Mouse (Mus musculus): ENCODE measurements around the gene Lypd6. TPM values are rescaled to one million over a fixed set of nuclear protein-coding genes. Genes with fewer than 3 reads are reported as not detected.
A peak's percentile ranks its signal among the peaks of the same experiment; 100 is the strongest.

The Lypd6 gene
- total and polyA plus RNA-seq, 3 experiments, result not detected

DNA sequence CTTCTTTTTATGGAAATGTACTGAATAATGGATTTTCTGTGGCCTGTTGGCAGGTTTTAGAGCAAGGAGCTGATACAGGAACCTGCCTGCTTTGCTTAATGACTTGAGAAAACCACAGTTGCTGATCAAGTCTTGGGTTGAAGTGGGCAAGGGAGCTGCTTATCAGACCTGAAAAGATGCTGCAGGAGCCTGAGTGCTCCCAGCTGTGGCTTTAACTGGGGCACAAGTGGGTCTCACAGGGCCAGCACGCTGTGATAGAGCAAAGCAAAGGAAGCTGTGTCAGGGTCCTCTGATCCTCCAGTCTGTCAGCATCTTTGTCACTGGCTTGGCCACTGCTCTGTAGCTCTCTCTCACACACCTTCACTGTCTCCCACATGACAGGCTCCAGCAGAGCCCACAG lies 45.4 kb downstream of the Lypd6 start (continued):
- no peak for TF ChIP-seq SMC3 (IDR thresholded peaks at IDR 0.05; ENCODE audit: low read depth, low read length)

DNA sequence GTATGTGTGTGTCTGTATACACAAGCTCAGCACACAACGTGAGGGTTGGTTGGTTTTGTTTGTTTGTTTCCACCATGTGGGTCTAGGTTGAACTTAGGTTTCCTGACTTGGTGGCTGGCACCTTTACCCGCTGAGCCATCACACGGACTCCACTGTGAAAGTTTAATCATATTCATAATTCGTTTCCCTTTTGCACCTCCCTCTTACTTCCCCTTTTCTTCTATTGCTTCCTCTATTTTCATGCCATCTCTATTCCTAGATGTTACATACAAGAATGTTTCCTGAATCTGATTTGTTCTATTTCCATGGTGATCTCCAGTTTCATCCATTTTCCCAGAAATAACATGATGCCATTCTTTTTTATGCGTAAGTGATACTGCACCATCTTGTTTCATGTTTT lies 46.2 kb downstream of the Lypd6 start:
- Histone ChIP-seq H3K9ac (ENCODE audit: control insufficient read depth, low read depth, low read length, poor library complexity, severe bottlenecking) (no peak overlapping the region), H3K27ac (ENCODE audit: control insufficient read depth, low read depth, low read length) (no peak overlapping the region), H3K27me3 (ENCODE audit: control insufficient read depth in 1 of 2, insufficient read depth in 2 of 2, low read length in 2 of 2) (no peaks in the 10 kb centered on the region), H3K79me2 (ENCODE audit: control insufficient read depth, insufficient read depth, low read length, poor library complexity) (no peaks in the 10 kb centered on the region), H3K36me3 (ENCODE audit: control insufficient read depth in 1 of 2, insufficient read depth in 2 of 2, low read length in 2 of 2) (no peaks in the 10 kb centered on the region), H3K4me1 (ENCODE audit: control insufficient read depth in 1 of 2, insufficient read depth in 2 of 2, low read length in 2 of 2) (no peaks in the 10 kb centered on the region), H3K9me3 (replicated peaks; ENCODE audit: insufficient read depth, low read length) (no peaks in the 10 kb centered on the region), H3K4me3 (ENCODE audit: control insufficient read depth in 1 of 2, insufficient read depth in 1 of 2, low read depth in 2 of 2, low read length in 2 of 2) (no peak overlapping the region)
- TF ChIP-seq NRF1 (IDR thresholded peaks at IDR 0.05; ENCODE audit: insufficient read depth, low read depth, low read length, poor library complexity, severe bottlenecking) (no peak), CHD1 (IDR thresholded peaks at IDR 0.05; ENCODE audit: low read depth, low read length) (no peak), UBTF (IDR thresholded peaks at IDR 0.05; ENCODE audit: borderline replicate concordance, insufficient read depth, low read depth, low read length) (no peak), GABPA (IDR thresholded peaks at IDR 0.05; ENCODE audit: low read depth, low read length) (no peak), NELFE (IDR thresholded peaks at IDR 0.05; ENCODE audit: low read depth, low read length) (no peak), SMC3 (IDR thresholded peaks at IDR 0.05; ENCODE audit: low read depth, low read length) (no peak), E2F4 (IDR thresholded peaks at IDR 0.05; ENCODE audit: borderline replicate concordance, low read depth, low read length) (no peak), POLR2AphosphoS5 (IDR thresholded peaks at IDR 0.05; ENCODE audit: borderline replicate concordance, low read depth, low read length) (no peak), RCOR1 (IDR thresholded peaks at IDR 0.05; ENCODE audit: low read depth, low read length) (no peak), EP300 (IDR thresholded peaks at IDR 0.05; ENCODE audit: low read depth in 1 of 2, low read length in 2 of 2) (no peak), ZC3H11A (IDR thresholded peaks at IDR 0.05; ENCODE audit: low read depth, low read length) (no peak), TBP (IDR thresholded peaks at IDR 0.05; ENCODE audit: low read depth, low read length) (no peak), MAFK (IDR thresholded peaks at IDR 0.05; ENCODE audit: borderline replicate concordance, low read depth, low read length) (no peak), MXI1 (IDR thresholded peaks at IDR 0.05; ENCODE audit: low read depth, low read length) (no peak), POLR2AphosphoS2 (IDR thresholded peaks at IDR 0.05; ENCODE audit: low read length) (no peak), SIN3A (IDR thresholded peaks at IDR 0.05; ENCODE audit: low read length) (no peak), TCF12 (IDR thresholded peaks at IDR 0.05; ENCODE audit: low read depth, low read length) (no peak)
- DNase-seq (ENCODE audit: low read depth, low spot score), result peak; percentile 24

DNA sequence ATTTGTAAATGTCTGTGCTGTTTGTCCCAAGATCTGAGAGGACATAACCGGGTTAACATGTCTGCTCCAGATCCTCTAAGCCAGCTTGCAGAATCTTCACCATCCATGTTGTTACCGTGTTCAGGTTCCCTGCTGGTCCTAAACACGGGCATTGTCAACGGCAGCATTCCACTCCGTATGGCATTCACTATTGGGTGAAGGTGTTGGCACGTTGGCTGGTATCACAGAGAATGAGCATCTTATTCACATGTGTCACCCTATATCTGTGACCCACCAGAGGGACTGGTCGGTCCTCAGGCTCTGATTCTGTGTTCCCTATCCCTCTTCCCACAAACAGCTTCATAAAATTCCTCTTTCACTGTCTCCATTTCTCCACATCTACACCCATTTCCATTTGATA lies 52.9 kb downstream of the Lypd6 start:
- H3K79me2 ChIP-seq (ENCODE audit: control insufficient read depth, insufficient read depth, low read length, poor library complexity), result no peaks in the 10 kb centered on the region
- no peak overlapping the region for H3K4me3 ChIP-seq (ENCODE audit: control insufficient read depth in 1 of 2, insufficient read depth in 1 of 2, low read depth in 2 of 2, low read length in 2 of 2)
- DNase-seq (ENCODE audit: low read depth, low spot score), result no peak
- no peak overlapping the region for H3K27ac ChIP-seq (ENCODE audit: control insufficient read depth, low read depth, low read length)
- no peaks in the 10 kb centered on the region for H3K9me3 ChIP-seq (replicated peaks; ENCODE audit: insufficient read depth, low read length)
- no peaks in the 10 kb centered on the region for H3K27me3 ChIP-seq (ENCODE audit: control insufficient read depth in 1 of 2, insufficient read depth in 2 of 2, low read length in 2 of 2)
- H3K36me3 ChIP-seq (ENCODE audit: control insufficient read depth in 1 of 2, insufficient read depth in 2 of 2, low read length in 2 of 2), result no peaks in the 10 kb centered on the region
- no peaks in the 10 kb centered on the region for H3K4me1 ChIP-seq (ENCODE audit: control insufficient read depth in 1 of 2, insufficient read depth in 2 of 2, low read length in 2 of 2)
- H3K9ac ChIP-seq (ENCODE audit: control insufficient read depth, low read depth, low read length, poor library complexity, severe bottlenecking), result no peak overlapping the region
- TF ChIP-seq ZC3H11A (IDR thresholded peaks at IDR 0.05; ENCODE audit: low read depth, low read length) (no peak), TBP (IDR thresholded peaks at IDR 0.05; ENCODE audit: low read depth, low read length) (no peak), NRF1 (IDR thresholded peaks at IDR 0.05; ENCODE audit: insufficient read depth, low read depth, low read length, poor library complexity, severe bottlenecking) (no peak), MAX (IDR thresholded peaks at IDR 0.05; ENCODE audit: low read length) (no peak), MYB (IDR thresholded peaks at IDR 0.05; ENCODE audit: low read depth, low read length) (no peak), ETS1 (IDR thresholded peaks at IDR 0.05; ENCODE audit: low read depth, low read length) (no peak)
